Mouse (Mus musculus) cortical plate, adult 2 months (tissue): ENCODE measurements at regions not wholly inside any gene's neighbourhood (a gene's known extent, or its start where the extent isn't known, plus 50 kb on each side); places are given as distances from the start of the nearest gene placed in this dataset.

Experiments
- CTCF ChIP-seq: fragments of 200-500 bp; IDR thresholded peaks from 2 replicates; pipeline ENCODE4 v1.5.1; 2011; ENCODE audit warnings: mild to moderate bottlenecking, control low read depth, low read length; ENCODE audit not compliant: insufficient read depth; ENCODE audit errors: extremely low read depth
- POLR2A ChIP-seq: fragments of 200-500 bp; IDR thresholded peaks from 2 replicates; pipeline ENCODE4 v1.6.1; 2011; ENCODE audit warnings: mild to moderate bottlenecking, low read length, control low read depth; ENCODE audit not compliant: insufficient read depth; ENCODE audit errors: extremely low read depth

DNA sequence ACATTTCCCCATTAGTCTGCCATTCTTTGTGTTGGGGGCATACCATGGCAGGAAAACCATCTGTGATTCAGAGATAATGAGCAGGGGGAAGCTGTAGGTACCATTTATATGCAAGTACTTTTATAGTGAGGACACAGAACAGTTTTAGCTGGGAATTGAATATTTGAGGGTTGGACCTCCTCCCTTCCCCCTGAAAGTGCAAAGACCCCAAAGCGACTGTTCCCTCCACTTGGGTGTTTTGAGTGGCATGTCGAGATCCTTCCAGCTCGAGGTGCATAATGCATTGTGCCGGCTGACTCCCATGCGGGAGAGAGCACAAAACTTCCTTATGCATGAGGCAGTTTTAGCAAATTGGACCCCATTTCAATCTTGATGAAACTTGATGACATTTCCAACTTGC lies 194.7 kb downstream of the Gm765 start:
- no peak for TF ChIP-seq CTCF
- no peak for TF ChIP-seq POLR2A
